Mouse (Mus musculus) urinary bladder, postnatal 25 days (tissue): ENCODE results near the gene Mfsd13b.

Source experiments
- DNase-seq: peaks from one replicate; pipeline ENCODE4 v3.0.0; 2022; ENCODE audit warnings: low spot score

Mfsd13b gene

DNA sequence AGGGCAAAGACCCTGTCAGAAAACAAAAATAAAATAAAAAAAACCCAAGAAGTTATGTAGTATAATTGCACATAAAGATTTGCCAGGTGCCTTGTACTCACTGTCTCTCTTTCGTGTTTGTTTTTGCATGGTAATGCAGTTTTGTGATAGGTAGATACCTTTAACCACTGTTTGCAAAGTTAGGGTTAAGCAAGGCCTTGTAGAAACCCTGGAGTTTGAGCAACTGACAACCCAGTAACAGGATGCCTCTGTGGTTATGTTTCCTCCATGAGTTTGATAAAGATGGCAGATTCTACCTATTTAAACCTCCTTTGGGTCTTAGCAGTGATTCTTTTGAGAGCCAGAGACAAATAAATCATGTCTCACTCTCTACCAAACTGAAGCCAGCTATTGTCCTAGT, 61.2 kb downstream of the Mfsd13b start:
- DNase-seq: no peak

GRCm38 (mm10) chr7:121044251-121044650, 61.9 kb downstream of the Mfsd13b start:
- no peak for DNase-seq

- DNase-seq: no peak
Measured at GRCm38 (mm10) chr7:121045671-121046453, 63.6 kb downstream of the Mfsd13b start.

DNA sequence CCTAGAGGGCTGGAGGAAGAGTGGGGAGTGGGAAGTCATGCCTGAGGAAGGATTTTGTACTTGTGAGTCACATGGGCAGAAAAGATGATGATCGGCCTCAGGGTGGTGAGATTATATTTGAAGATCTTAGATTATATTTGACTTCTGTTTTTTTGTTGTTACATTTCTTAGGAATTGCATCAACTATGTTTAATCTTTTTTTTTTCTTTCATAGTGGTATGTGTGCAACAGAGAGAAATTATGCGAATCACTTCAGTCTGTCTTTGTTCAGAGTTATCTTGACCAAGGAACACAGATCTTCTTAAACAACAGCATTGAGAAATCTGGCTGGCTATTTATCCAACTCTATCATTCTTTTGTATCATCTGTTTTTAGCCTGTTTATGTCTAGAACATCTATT, 65.3 kb downstream of the Mfsd13b start:
- no peak for DNase-seq

DNA sequence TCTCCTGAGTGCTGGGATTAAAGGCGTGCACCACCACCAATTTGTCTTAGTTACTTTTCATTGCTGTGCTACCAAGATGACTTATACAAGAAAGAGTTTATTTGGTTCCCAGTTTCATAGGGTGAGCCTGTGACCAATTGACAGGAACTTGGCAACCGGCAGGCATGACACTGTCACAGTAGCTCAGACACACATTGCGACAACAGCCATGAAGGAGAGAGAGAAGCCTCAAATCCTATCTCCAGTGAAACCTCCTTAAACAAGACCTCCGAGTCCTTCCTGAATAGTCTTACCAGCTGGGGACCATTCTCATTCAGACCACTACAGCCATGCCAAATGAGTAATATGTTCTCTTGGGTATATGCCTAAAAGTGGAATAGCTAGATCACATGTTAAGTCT, 70.8 kb downstream of the Mfsd13b start:
- DNase-seq: no peak

GRCm38 (mm10) chr7:121059477-121060218, 77.3 kb downstream of the Mfsd13b start:
- DNase-seq: no peak

DNA sequence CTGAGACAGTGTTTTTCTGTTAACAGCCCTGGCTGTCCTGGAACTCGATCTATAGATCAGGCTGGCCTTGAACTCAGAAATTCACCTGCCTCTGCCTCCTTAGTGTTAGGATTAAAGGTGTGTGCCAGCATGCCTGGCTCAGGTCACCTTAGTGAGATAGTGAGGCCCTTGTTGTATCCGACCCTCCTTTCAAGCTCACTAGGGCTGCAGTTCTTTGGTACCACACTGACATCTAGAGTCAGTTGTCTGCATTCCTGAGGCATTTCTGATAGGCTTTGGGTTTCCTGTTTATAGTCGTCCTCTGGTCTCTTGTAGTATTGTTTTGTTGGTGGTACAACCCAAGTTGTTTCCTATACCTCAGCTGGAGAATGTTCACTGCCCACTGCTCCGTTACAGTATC, 82.0 kb downstream of the Mfsd13b start:
- DNase-seq: no peak
